Mouse (Mus musculus): ENCODE results near the gene Spred3. TPM values are rescaled to one million over a fixed set of nuclear protein-coding genes. Genes with fewer than 3 reads are reported as not detected.

The Spred3 gene
- polyA plus RNA-seq, 1 experiment from 2014 or later = 8.2 TPM

DNA sequence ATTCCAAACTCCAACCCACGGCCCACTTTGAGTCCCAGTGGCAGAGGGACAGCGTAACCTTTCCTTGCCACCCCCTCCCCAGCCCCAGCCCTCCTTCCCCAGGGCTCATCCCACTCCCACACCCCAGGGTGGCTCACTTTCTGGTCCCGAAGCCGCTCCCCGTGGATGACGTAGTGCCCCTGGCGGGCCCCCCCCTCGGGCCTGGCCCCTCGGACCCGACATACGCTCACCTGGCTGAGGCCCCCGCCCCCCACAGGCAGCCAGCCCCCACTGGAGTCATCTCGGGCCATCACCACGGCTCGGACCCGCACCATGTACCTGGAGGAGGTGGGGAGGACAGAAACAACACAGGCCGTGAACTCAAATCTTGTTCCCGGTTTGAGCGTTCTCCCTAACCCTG is 2.6 kb downstream of the Spred3 start:
- peaks cover 44% of the 10 kb centered on the region for H3K4me1 ChIP-seq (replicated peaks)
- 13% methylated on average over 18 of the region's 19 CpGs for WGBS
- H3K9ac ChIP-seq = peak overlapping the region; percentile 80
- H3K27ac ChIP-seq = no peak overlapping the region
- peak overlapping the region; percentile 71 for H3K4me3 ChIP-seq
- no peak for ATAC-seq (ENCODE audit: low FRiP score)
- no peaks in the 10 kb centered on the region for H3K9me3 ChIP-seq
- peaks cover 16% of the 10 kb centered on the region for H3K36me3 ChIP-seq
- H3K27me3 ChIP-seq = peaks cover 39% of the 10 kb centered on the region
- peak overlapping the region; percentile 73 for H3K4me2 ChIP-seq

DNA sequence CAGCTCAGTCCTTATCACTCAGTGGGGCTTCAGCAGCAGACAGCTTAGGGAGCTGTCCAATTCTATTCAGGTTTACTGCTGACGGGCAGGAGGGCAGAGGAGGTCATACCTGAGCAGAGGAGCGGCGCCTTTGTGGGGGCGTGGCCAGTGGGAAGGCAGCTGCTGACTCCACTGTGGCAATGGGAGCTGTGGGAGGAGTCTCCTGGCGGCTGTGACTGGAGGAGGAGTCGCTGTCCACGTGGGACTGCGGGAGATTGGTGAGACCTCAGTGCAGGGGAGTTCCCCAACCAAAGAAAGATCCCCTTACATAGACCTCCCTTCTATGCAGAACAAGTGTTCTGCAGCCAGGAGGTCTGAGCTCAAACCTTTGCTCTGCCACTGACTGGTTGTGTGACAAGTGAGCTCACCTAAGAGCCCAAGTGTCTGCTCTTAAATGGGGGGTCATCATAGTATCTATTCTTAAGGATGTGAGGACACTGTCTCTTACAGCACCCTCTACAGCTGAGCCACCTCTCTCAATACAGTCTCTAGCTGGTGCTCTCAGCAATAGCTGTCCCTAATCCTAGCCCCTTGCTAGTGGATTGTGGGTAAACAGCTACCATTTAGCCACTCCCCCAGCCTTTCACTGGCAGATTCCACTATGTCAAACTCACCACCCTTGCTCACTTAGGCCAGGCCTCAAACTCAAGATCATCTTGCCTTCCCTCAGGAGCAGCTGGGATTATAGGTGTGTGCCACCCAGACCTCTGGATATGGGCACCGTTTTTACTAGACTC is 7.3 kb downstream of the Spred3 start:
- H3K4me2 ChIP-seq = no peak overlapping the region
- no peak overlapping the region for H3K9ac ChIP-seq
- no peak overlapping the region for H3K4me3 ChIP-seq
- WGBS = 16% methylated on average over 9 of the region's 9 CpGs
- H3K27ac ChIP-seq = no peak overlapping the region
- peaks cover 31% of the 10 kb centered on the region for H3K36me3 ChIP-seq
- H3K4me1 ChIP-seq (replicated peaks) = peaks cover 8% of the 10 kb centered on the region
- ATAC-seq (ENCODE audit: low FRiP score) = no peak
- H3K9me3 ChIP-seq = no peaks in the 10 kb centered on the region
- peaks cover 37% of the 10 kb centered on the region for H3K27me3 ChIP-seq

DNA sequence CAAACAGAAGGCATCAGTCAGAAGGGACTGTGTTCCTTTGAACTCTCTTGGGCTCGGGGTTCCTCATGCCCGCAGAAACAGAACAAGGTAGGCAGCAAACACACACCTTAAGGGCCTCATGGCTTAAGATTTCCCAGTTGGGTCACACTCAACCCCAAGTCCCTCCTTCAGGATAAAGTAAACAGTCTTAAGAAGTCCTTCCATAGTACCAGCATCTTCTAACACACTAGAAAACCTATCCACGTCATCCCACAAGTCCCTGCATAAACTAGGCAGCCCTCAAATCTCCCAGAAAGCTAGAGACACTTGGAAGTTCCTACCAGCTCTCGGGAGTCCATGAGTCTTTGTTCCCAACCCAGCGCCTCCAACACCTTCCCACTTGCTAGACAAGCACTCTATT is 7.9 kb downstream of the Spred3 start:
- 78% methylated on average over 5 of the region's 5 CpGs for WGBS
- no peaks in the 10 kb centered on the region for H3K9me3 ChIP-seq
- H3K4me2 ChIP-seq = no peak overlapping the region
- H3K36me3 ChIP-seq = peaks cover 31% of the 10 kb centered on the region
- H3K27ac ChIP-seq = no peak overlapping the region
- H3K9ac ChIP-seq = no peak overlapping the region
- peaks cover 2% of the 10 kb centered on the region; the same call in 1 of the 2 replicates for H3K4me1 ChIP-seq (replicated peaks)
- no peak for ATAC-seq (ENCODE audit: low FRiP score)
- peaks cover 34% of the 10 kb centered on the region for H3K27me3 ChIP-seq
- no peak overlapping the region for H3K4me3 ChIP-seq

DNA sequence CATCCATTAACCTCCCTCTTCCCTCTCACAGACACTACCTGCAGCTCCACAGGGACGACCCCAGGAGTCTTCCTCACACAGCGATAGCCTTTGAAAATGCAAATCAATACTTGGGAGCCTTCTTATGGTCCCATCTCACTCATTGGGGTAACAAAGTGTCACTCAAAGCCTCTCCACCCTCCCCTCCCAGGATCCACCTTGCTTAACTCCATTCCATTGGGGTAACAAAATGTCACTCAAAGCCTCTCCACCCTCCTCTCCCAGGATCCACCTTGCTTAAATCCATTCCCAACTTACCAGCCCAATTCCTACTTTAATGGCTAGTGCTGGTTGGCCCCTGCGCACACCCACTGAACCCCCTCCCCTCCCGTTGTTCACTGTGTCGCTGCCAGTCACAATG is 11.9 kb downstream of the Spred3 start:
- WGBS = 7% methylated on average over 5 of the region's 5 CpGs

DNA sequence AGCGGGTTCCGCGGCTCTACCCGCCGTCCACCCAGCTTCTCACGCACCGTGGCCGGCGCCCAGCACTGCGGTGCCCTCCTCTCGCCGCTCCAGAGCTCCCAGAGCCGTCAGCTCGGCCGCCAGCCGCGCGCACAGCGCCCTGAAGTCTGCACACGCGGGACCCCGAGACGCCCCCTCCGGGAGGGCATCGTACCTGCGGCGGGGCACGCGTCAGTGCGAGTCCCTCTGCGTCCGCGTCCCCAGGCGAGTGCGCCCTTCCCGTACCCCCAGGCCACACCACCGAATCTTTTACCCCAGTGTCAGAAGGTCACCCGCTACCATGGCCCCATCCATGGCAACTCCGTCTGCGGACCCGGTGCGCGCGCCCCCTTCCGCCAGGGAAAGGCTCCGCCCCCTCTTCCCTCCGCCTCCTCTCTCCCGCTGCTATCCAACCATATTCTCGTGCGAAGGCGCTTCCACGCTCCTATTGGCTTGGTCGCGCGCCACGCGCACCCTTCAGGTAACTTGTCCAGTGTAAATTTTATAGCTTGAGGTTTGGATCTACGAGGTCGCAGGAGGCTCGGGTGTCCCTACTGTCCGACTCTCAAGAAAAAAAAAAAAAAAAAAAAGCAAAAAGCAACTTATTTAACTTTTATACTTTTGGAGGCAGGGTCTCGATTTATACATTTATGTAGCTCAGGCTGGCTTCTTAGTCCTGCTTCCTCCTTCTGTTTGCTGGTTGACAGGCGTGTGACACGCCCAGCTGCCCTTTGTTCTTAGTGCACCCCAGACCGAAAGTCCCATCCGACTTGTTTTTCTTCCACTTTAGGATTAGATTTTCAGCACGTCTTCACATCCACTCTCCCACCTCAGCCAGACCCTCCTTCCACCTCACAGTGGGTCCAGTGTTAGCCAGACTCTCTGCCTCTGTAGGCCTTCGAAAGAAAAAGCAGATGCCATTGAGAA is 14.1 kb downstream of the Spred3 start, which contains the start of gene Fam98c:
TSS of gene Fam98c (minus strand) at position 397 of the 945 bp plus-strand sequence.
- Histone ChIP-seq H3K4me3 (peak within 1 kb of the TSS; percentile 80), H3K27me3 (peaks cover 31% of the 10 kb centered on the region), H3K4me1 (replicated peaks) (peaks cover 15% of the 10 kb centered on the region), H3K27ac (peak within 1 kb of the TSS; percentile 91), H3K9me3 (no peaks in the 10 kb centered on the region), H3K36me3 (peaks cover 9% of the 10 kb centered on the region; the same call in 1 of the 2 replicates), H3K4me2 (peak within 1 kb of the TSS; percentile 92), H3K9ac (peak within 1 kb of the TSS; percentile 84)
- peak; percentile 84 for ATAC-seq (ENCODE audit: low FRiP score)
- WGBS = 3% methylated on average over 65 of the region's 68 CpGs

More for the DNA sequence above, 11.9 kb downstream of the Spred3 start:
- peaks cover 15% of the 10 kb centered on the region for H3K4me1 ChIP-seq (replicated peaks)
- peaks cover 27% of the 10 kb centered on the region for H3K27me3 ChIP-seq
- H3K27ac ChIP-seq = no peak overlapping the region
- no peak for ATAC-seq (ENCODE audit: low FRiP score)
- H3K9me3 ChIP-seq = no peaks in the 10 kb centered on the region
- no peak overlapping the region for H3K4me3 ChIP-seq
- H3K36me3 ChIP-seq = peaks cover 25% of the 10 kb centered on the region
- no peak overlapping the region for H3K4me2 ChIP-seq
- H3K9ac ChIP-seq = no peak overlapping the region

DNA sequence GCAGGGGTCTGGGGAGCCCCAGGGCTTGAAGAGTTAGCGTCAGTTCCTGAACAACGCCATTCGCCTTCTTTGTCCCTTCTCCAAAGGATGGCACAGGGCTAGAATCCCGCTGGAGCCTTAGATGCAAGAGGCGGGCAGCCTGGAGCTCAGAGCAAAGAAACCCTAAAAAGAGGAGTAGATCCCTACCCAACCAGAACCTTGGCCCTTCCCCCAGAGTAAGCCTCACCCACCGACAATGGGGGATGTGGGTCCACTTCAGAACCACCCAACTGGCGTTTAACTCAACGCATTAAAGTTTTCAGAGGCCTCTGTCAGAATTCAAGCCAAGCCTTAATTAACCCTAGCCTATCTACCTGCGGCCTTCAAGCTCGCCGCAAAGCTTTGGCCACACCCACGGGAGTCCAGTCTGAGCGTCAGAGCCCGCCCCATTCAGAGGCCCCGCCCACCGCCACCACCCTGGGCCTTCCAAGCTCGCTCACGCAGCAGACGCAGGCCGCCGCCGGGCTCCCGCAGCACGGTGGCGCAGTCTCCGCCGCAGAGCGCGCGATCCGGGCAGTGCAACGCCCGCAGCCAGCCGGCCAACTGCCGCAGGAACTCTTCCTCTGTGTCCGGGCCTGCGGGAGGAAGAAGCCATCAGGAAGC is 14.9 kb downstream of the Spred3 start:
- Histone ChIP-seq H3K9me3 (no peaks in the 10 kb centered on the region), H3K36me3 (0 out of 2 replicates have a peak, but pooled peaks cover 4% of the 10 kb centered on the region), H3K4me1 (replicated peaks) (peaks cover 15% of the 10 kb centered on the region), H3K27me3 (peaks cover 30% of the 10 kb centered on the region), H3K9ac (peak overlapping the region; percentile 84), H3K27ac (peak overlapping the region; percentile 91), H3K4me3 (peak overlapping the region; percentile 80), H3K4me2 (peak overlapping the region; percentile 92)
- peak; percentile 91 for ATAC-seq (ENCODE audit: low FRiP score)
- WGBS = 7% methylated on average over 37 of the region's 37 CpGs

DNA sequence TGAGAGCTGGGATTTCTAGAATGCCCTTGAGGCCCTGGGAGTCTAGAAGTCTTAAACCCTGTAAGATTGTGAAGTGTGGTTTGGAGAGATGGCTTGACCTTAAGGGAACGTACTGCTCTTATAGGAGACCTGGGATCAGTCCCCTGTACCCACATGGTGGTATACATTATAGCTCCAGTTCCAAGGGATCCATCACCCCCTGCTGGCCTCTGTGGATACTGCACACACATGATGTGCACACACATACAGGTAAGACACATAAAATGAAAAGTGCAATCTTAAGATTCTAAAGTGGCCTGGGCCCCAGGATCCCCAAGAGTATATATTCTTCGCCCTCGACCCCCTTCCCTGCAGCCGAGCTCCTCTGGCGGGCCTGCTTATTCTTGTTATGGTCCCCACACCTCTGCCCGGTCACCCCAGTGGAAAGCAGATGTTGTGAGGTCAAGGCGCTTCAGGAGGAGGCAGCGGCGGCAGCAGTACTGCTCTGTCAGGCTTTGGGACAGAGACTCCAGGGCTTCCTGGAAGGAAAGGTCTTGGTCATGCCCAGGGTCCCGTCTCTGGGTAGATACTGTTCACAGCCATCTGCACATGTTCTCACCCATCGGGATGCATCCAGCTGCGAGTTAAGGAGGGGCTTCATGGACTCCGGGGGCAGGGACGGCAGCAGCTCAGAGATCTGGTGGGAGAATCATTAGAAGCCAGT is 16.0 kb downstream of the Spred3 start:
- Histone ChIP-seq H3K9me3 (no peaks in the 10 kb centered on the region), H3K36me3 (0 out of 2 replicates have a peak, but pooled peaks cover 4% of the 10 kb centered on the region), H3K4me2 (no peak overlapping the region), H3K4me3 (no peak overlapping the region), H3K9ac (no peak overlapping the region), H3K27ac (no peak overlapping the region), H3K27me3 (peaks cover 18% of the 10 kb centered on the region), H3K4me1 (replicated peaks) (peaks cover 15% of the 10 kb centered on the region)
- 94% methylated on average over 14 of the region's 14 CpGs for WGBS
- ATAC-seq (ENCODE audit: low FRiP score) = no peak

DNA sequence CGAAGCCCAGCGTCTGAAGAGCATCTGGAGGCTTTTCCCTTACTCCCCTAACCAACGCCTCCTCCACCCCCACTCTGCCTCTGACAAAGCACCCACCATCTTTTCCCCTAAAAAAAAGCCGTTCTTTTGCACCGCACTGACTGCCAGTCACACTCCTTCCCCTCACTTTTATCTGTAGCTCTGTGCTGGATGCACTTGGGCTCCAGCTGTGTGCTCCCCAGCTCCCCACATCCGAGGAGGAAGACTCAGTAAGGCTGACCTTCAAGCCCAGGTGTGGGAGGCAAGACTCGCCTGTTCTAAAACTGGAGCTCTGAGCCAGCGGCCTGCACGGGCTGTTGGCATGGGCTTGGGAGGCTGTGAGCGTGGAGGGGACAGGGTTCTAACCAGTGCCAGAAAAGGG is 18.7 kb downstream of the Spred3 start:
- H3K9ac ChIP-seq = no peak overlapping the region
- WGBS = 68% methylated on average over 10 of the region's 10 CpGs

DNA sequence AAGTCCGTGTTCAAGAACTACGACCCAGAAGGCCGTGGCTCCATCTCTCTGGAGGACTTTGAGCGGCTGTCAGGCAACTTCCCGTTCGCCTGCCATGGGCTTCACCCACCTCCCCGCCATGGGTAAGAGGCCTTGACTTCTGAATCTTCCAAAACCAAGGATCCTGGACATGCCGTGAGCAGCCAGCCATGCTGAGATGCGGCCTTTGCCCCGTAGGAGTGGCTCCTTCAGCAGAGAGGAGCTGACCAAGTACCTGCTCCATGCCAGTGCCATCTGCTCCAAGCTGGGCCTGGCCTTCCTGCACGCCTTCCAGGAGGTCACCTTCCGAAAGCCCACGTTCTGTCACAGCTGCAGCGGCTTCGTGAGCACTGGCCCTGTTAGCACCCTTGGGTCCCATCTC is 21.4 kb downstream of the Spred3 start:
- H3K9me3 ChIP-seq = no peaks in the 10 kb centered on the region
- ATAC-seq (ENCODE audit: low FRiP score) = no peak
- no peaks in the 10 kb centered on the region for H3K36me3 ChIP-seq
- no peak overlapping the region for H3K9ac ChIP-seq
- H3K27me3 ChIP-seq = peaks cover 3% of the 10 kb centered on the region; the same call in 1 of the 2 replicates
- 92% methylated on average over 15 of the region's 15 CpGs for WGBS
- H3K4me1 ChIP-seq (replicated peaks) = no peaks in the 10 kb centered on the region
- H3K27ac ChIP-seq = no peak overlapping the region
- H3K4me3 ChIP-seq = no peak overlapping the region
- H3K4me2 ChIP-seq = no peak overlapping the region

More for the DNA sequence above, 18.7 kb downstream of the Spred3 start:
- Histone ChIP-seq H3K36me3 (0 out of 2 replicates have a peak, but pooled peaks cover 4% of the 10 kb centered on the region), H3K4me3 (no peak overlapping the region), H3K27me3 (peaks cover 3% of the 10 kb centered on the region; the same call in 1 of the 2 replicates), H3K4me1 (replicated peaks) (peaks cover 10% of the 10 kb centered on the region), H3K9me3 (no peaks in the 10 kb centered on the region), H3K27ac (no peak overlapping the region), H3K4me2 (no peak overlapping the region)
- no peak for ATAC-seq (ENCODE audit: low FRiP score)

DNA sequence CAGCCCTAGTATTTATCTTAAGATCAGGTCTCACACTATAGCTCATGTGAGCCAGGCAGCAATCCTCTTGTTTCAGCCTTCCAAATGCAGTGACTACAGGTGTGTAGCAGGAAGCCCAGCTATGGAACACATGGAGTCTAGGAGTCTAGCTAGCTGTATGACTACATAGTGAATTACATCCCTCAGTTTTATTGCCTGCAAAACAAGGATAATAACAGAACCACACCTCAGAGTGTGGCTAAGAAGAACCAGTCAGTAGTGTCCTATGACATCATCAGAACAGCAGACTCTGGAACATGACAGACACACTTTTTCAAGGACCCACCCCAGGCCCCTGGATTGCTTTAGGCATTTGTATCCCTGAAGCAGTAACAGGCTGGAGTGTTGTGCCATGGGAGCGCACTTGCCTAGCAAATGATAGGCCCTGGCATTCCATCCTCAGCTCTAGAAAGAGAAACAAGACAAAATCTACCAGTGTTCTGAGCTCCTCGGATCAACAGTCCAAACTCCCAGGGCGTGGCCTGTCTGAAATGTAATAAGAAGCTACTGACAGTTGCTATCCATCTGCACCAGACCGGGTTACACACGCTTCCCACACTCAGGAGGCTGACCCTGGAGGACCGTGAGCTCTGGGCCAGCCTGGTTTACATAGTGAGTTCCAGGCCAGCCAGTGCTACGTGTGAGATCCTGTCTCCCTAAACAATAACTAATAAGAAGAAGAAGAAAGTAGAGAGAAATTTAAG is 23.4 kb downstream of the Spred3 start:
- no peak for ATAC-seq (ENCODE audit: low FRiP score)
- H3K36me3 ChIP-seq = no peaks in the 10 kb centered on the region
- H3K4me1 ChIP-seq (replicated peaks) = no peaks in the 10 kb centered on the region
- H3K27me3 ChIP-seq = no peaks in the 10 kb centered on the region
- H3K9ac ChIP-seq = no peak overlapping the region
- WGBS = 90% methylated on average over 7 of the region's 7 CpGs
- H3K27ac ChIP-seq = no peak overlapping the region
- H3K4me3 ChIP-seq = no peak overlapping the region
- no peak overlapping the region for H3K4me2 ChIP-seq
- H3K9me3 ChIP-seq = no peaks in the 10 kb centered on the region

DNA sequence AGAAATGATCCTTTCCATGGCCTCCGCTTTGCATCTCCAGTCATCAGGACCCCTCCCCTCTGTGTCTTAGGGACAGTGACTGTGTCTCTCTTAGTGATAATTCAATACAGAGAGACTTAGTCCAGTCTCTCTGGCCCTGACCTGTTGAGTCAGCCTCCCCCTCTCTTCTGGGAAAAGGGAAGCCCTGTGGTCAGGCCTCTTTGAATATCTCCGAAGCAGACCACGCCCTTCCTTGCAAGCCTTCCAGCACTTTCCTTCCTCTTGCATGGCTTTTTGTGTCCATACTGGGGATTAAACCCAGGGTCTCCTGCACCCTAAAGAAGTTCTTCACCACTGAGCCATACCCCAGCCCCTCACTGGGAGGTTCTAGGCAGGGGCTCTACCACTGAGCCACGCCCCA is 26.2 kb downstream of the Spred3 start:
- H3K36me3 ChIP-seq = no peaks in the 10 kb centered on the region
- no peaks in the 10 kb centered on the region for H3K9me3 ChIP-seq
- H3K9ac ChIP-seq = no peak overlapping the region
- no peak for ATAC-seq (ENCODE audit: low FRiP score)
- H3K4me2 ChIP-seq = no peak overlapping the region
- 89% methylated on average over 4 of the region's 4 CpGs for WGBS
- no peak overlapping the region for H3K27ac ChIP-seq
- no peaks in the 10 kb centered on the region for H3K4me1 ChIP-seq (replicated peaks)
- H3K4me3 ChIP-seq = no peak overlapping the region
- no peaks in the 10 kb centered on the region for H3K27me3 ChIP-seq
